Mouse (Mus musculus) spleen, adult 2 months (tissue): ENCODE data around the gene Zfp109.

ENCODE experiments used
- CTCF ChIP-seq: fragments of 200-500 bp; IDR thresholded peaks from 2 replicates; pipeline ENCODE4 v1.5.1; 2011; ENCODE audit warnings: mild to moderate bottlenecking, inconsistent platforms; ENCODE audit not compliant: insufficient read depth, insufficient read length, insufficient replicate concordance; ENCODE audit errors: extremely low read depth
- POLR2A ChIP-seq: fragments of 200-500 bp; IDR thresholded peaks from 2 replicates; pipeline ENCODE4 v1.6.1; 2011; ENCODE audit warnings: low read depth, low read length, inconsistent platforms

GRCm38 (mm10) chr7:24254633-24255474, 17.5 kb upstream of the Zfp109 start, which contains the start of gene Zfp108:
- TF ChIP-seq CTCF, result no peak
- TF ChIP-seq POLR2A, result no peak
